Mouse (Mus musculus) erythroblast, embryonic 14.5 days (primary cell): ENCODE data around the gene Palmd. TPM values are rescaled to one million over a fixed set of nuclear protein-coding genes. Genes with fewer than 3 reads are reported as not detected.

Experiments
- H3K27me3 ChIP-seq: 2 replicates; pipeline ENCODE4 v1.6.1; 2012; ENCODE audit warnings: inconsistent platforms; ENCODE audit not compliant: control insufficient read depth
- H3K36me3 ChIP-seq: 2 replicates; pipeline ENCODE4 v1.6.1; 2012; ENCODE audit warnings: mild to moderate bottlenecking, inconsistent platforms; ENCODE audit not compliant: control insufficient read depth
- H3K4me1 ChIP-seq: 2 replicates; pipeline ENCODE4 v1.6.1; 2012; ENCODE audit warnings: inconsistent platforms; ENCODE audit not compliant: control insufficient read depth
- H3K4me3 ChIP-seq: replicated peaks from 2 replicates; pipeline ENCODE3; 2012; ENCODE audit warnings: moderate library complexity, mild to moderate bottlenecking, inconsistent platforms
- H3K9me3 ChIP-seq: 2 replicates; pipeline ENCODE4 v1.6.1; 2012; ENCODE audit warnings: low read length, inconsistent platforms, mixed read lengths; ENCODE audit not compliant: control insufficient read depth
- GATA1 ChIP-seq: IDR thresholded peaks from 2 replicates; pipeline ENCODE4 v1.6.1; 2012; ENCODE audit warnings: low read length, inconsistent platforms, mixed read lengths
- TAL1 ChIP-seq: IDR thresholded peaks from 3 replicates; pipeline ENCODE4 v1.6.1; 2012; ENCODE audit warnings: low read length, inconsistent platforms, mixed read lengths
- polyA plus RNA-seq: library from polyadenylated mRNA; stranded (reverse); fragments of >175 nt; gene quantifications from 2 replicates; pipeline ENCODE4 v1.2.3, GENCODE M21; 2012

Palmd gene
- polyA plus RNA-seq, 1 experiment: not detected

GRCm38 (mm10) chr3:116943422-116943821, 25.4 kb downstream of the Palmd start:
- Histone ChIP-seq H3K4me1 (no peaks in the 10 kb centered on the region), H3K27me3 (no peaks in the 10 kb centered on the region), H3K36me3 (no peaks in the 10 kb centered on the region), H3K4me3 (no peak overlapping the region), H3K9me3 (no peaks in the 10 kb centered on the region)
- TF ChIP-seq GATA1: no peak
- TF ChIP-seq TAL1: no peak

- Histone ChIP-seq H3K4me1 (no peaks in the 10 kb centered on the region), H3K27me3 (no peaks in the 10 kb centered on the region), H3K9me3 (no peaks in the 10 kb centered on the region), H3K4me3 (no peak overlapping the region), H3K36me3 (no peaks in the 10 kb centered on the region)
- TF ChIP-seq TAL1 (no peak), GATA1 (no peak)
These were observed 26.0 kb downstream of the Palmd start for GRCm38 (mm10) chr3:116942751-116943150.

- no peaks in the 10 kb centered on the region for H3K4me1 ChIP-seq
- no peaks in the 10 kb centered on the region for H3K27me3 ChIP-seq
- TF ChIP-seq GATA1: no peak
- TF ChIP-seq TAL1: no peak
- H3K9me3 ChIP-seq: no peaks in the 10 kb centered on the region
- H3K4me3 ChIP-seq: no peak overlapping the region
- H3K36me3 ChIP-seq: no peaks in the 10 kb centered on the region
These were observed 27.1 kb downstream of the Palmd start for GRCm38 (mm10) chr3:116941559-116942117.

- Histone ChIP-seq H3K36me3 (no peaks in the 10 kb centered on the region), H3K4me3 (no peak overlapping the region), H3K4me1 (no peaks in the 10 kb centered on the region), H3K27me3 (no peaks in the 10 kb centered on the region), H3K9me3 (no peaks in the 10 kb centered on the region)
- TF ChIP-seq GATA1 (no peak), TAL1 (no peak)
These were observed 27.8 kb downstream of the Palmd start for GRCm38 (mm10) chr3:116940804-116941558.

- Histone ChIP-seq H3K4me1 (no peaks in the 10 kb centered on the region), H3K36me3 (no peaks in the 10 kb centered on the region), H3K9me3 (no peaks in the 10 kb centered on the region), H3K27me3 (no peaks in the 10 kb centered on the region), H3K4me3 (no peak overlapping the region)
- TF ChIP-seq GATA1 (no peak), TAL1 (no peak)
These were observed 31.7 kb downstream of the Palmd start for GRCm38 (mm10) chr3:116936934-116937691.

- Histone ChIP-seq H3K27me3 (no peaks in the 10 kb centered on the region), H3K4me1 (no peaks in the 10 kb centered on the region), H3K9me3 (no peaks in the 10 kb centered on the region), H3K36me3 (no peaks in the 10 kb centered on the region), H3K4me3 (no peak overlapping the region)
- TF ChIP-seq GATA1: no peak
- no peak for TF ChIP-seq TAL1
These were observed 35.6 kb downstream of the Palmd start for GRCm38 (mm10) chr3:116933158-116933557.

- Histone ChIP-seq H3K9me3 (no peaks in the 10 kb centered on the region), H3K36me3 (no peaks in the 10 kb centered on the region), H3K27me3 (no peaks in the 10 kb centered on the region), H3K4me3 (no peak overlapping the region), H3K4me1 (no peaks in the 10 kb centered on the region)
- no peak for TF ChIP-seq GATA1
- TF ChIP-seq TAL1: no peak
These were observed 39.8 kb downstream of the Palmd start for GRCm38 (mm10) chr3:116928994-116929393.

GRCm38 (mm10) chr3:116923042-116923441, 45.7 kb downstream of the Palmd start:
- H3K36me3 ChIP-seq: no peaks in the 10 kb centered on the region
- H3K9me3 ChIP-seq: no peaks in the 10 kb centered on the region
- no peak overlapping the region for H3K4me3 ChIP-seq
- H3K4me1 ChIP-seq: no peaks in the 10 kb centered on the region
- no peaks in the 10 kb centered on the region for H3K27me3 ChIP-seq
- no peak for TF ChIP-seq GATA1
- no peak for TF ChIP-seq TAL1

- H3K9me3 ChIP-seq: no peaks in the 10 kb centered on the region
- no peaks in the 10 kb centered on the region for H3K27me3 ChIP-seq
- H3K4me3 ChIP-seq: no peak overlapping the region
- no peaks in the 10 kb centered on the region for H3K4me1 ChIP-seq
- TF ChIP-seq GATA1: no peak
- TF ChIP-seq TAL1: no peak
- H3K36me3 ChIP-seq: no peaks in the 10 kb centered on the region
These were observed 47.3 kb downstream of the Palmd start for GRCm38 (mm10) chr3:116921535-116921934.
